Mouse (Mus musculus) induced T-regulatory cell, adult 2 months (primary cell): Measurements from ENCODE around the gene Lrrc49.

Experiments
- DNase-seq: peaks from one replicate; pipeline ENCODE4 v3.0.0-alpha.2; 2012; ENCODE audit warnings: low read depth

Lrrc49 gene

GRCm38 (mm10) chr9:60595406-60595805 is 92.6 kb downstream of the Lrrc49 start:
- DNase-seq: no peak

- no peak for DNase-seq
Measured at GRCm38 (mm10) chr9:60592974-60593373, 95.0 kb downstream of the Lrrc49 start.

DNA sequence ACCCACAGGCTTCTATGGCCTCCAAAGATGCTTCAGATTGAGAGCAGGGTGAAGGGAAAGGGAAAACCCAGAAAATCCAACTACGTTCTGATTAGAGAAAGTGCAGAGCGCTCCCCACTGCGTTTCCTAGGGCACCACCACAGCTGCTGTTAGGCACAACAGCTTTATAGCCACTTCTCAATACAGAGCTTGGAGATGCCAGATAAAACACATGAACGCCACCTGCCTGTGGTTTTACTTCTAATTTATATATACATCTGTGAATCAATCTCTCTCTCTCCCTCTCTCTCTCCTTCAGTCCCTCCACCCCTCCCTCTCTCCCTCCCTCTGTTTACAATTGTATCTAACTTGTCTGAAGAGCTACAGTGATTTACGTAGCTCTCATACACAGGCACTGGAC is 95.6 kb downstream of the Lrrc49 start:
- DNase-seq: no peak

DNA sequence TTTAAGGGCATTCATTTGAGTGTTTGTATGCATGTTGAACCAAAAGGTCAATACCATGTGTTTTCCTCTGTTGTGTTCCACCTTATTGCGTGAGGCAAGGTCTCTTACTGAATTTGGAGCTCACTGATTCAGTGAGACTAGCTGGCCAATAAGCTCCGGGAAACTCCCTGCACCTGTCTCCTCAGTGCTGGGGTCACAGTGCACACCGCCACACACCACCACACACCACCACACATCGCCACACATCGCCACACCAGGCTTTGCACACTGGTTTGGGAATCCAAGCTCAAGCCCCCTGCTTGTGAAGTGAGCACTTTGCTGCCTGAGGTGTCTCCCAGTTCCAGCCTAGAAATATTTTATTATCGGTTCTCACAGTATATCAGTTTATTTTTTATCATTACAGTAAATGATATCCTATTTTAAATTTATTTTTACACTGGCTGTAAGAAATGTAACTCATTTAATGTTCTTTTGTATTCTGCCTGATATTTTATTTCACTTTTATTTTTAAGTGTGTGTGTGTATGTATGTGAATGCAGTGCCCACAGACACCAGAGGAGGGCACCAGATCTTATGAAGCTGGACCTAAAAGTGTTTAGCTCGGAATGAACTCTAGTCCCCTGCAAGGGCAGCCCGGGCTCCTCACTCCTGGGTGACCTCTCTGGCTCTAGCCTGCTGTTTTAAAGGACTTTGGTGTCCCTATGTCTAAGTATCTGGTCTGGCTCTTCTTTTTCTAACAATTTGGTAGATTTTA is 96.9 kb downstream of the Lrrc49 start:
- no peak for DNase-seq

GRCm38 (mm10) chr9:60588914-60589313 is 99.0 kb downstream of the Lrrc49 start:
- no peak for DNase-seq

- no peak for DNase-seq
Measured at GRCm38 (mm10) chr9:60586920-60587319, 101.0 kb downstream of the Lrrc49 start.

GRCm38 (mm10) chr9:60585206-60585605 is 102.8 kb downstream of the Lrrc49 start:
- no peak for DNase-seq

DNA sequence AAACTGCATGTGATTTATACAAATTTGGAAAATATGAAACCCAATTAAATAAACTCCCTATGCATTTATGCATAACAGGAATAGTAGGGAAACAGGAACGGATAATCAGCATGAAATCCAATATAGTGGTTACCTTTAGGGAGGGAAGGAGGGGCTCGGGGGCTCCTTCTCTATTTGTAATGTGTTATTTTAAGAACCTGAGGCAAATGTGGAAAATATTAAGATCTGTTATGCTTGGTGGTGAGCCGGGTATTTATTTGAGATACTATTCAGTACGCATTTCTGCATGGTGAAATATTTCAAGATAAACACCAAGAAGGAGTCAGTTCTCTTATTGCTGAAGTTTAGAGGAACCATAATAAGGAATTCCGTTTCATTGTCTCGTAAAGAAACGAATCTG is 105.4 kb downstream of the Lrrc49 start:
- DNase-seq: no peak

GRCm38 (mm10) chr9:60573011-60573410 is 114.9 kb downstream of the Lrrc49 start:
- no peak for DNase-seq

- DNase-seq: no peak
Measured at GRCm38 (mm10) chr9:60571725-60572124, 116.2 kb downstream of the Lrrc49 start.

GRCm38 (mm10) chr9:60571041-60571440 is 116.9 kb downstream of the Lrrc49 start:
- no peak for DNase-seq

- no peak for DNase-seq
Measured at GRCm38 (mm10) chr9:60569366-60569765, 118.6 kb downstream of the Lrrc49 start.

DNA sequence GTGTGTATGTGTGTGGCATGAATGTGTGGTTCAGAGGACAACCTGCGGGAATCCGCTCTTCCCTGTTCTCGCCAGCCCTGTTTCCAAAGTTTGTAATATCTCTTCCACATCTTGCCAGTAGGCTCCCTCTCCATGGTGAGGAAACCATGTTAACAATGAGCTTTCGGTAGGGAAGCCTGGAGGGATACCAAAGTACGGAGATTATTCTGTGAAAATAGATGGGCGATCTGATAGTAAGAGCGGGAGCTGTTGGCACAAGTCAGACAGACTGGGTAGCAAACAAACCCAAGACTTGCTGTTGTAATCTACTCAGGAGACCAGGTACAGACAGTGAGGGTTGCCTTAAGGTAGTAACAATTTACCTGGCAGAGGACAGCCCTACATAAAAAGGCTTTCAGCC is 124.1 kb downstream of the Lrrc49 start:
- no peak for DNase-seq

- peak; percentile 15 for DNase-seq
Measured at GRCm38 (mm10) chr9:60562443-60563371, 125.3 kb downstream of the Lrrc49 start.

- DNase-seq: no peak
Measured at GRCm38 (mm10) chr9:60561641-60562289, 126.2 kb downstream of the Lrrc49 start.

DNA sequence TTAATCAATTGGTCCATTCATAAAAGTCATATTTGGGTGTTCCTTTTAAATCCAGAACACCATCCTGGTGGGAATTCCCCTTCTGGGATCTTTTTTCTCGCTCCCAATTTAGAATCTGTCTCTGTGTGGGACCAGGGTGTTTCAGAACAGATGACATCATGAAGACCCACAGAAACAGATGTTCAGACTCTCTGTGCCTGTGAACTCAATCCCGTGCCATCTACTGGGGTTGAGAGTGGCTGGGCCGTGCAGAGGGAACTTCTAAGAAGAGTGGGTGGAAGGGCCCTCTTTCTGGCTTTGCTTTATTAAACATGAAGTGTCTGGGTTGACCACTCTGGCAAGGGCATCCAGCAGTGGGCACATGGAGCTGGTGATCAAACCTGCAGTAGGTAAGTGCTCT is 129.5 kb downstream of the Lrrc49 start:
- DNase-seq: no peak

DNA sequence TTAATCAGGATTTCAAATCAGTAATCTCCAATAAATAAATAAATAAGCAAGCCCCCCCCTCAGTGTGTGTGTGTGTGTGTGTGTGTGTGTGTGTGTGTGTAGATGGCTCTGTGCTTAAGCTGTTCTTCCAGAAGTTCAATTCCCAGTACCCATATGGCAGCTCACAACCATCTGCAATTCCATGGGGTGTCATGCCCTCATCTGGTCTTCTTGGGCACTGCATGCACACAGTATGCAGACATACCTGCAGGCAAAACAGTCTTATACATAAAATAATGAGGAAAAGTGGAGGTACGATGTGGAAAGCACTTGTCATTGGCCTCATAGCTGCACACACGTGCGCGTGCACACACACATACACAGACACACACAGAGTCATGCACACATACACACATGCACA is 136.7 kb downstream of the Lrrc49 start:
- DNase-seq: no peak

DNA sequence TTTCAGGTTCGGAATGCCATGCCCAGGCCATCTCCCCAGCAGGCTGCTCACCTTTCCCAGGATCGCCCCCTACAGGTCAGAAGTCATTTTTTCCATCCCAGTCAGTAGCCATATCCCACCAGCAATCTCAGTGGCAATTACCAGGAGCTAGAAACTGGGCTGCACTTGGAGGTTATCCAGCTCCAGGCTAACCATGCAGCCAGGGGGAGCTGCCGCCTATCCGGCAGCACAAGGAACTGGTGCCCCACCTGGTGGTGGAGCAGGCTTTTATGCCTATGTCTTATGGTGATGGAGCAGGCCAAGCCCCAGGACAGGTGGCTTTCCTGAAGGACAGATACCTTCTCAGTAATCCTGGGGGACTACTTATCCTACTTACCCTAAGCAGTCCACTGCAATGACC is 139.8 kb downstream of the Lrrc49 start:
- DNase-seq: no peak

- DNase-seq: no peak
Measured at GRCm38 (mm10) chr9:60546169-60546568, 141.8 kb downstream of the Lrrc49 start.

GRCm38 (mm10) chr9:60545361-60546096 is 142.4 kb downstream of the Lrrc49 start:
- DNase-seq: no peak

GRCm38 (mm10) chr9:60543422-60544015 is 144.4 kb downstream of the Lrrc49 start:
- DNase-seq: no peak

GRCm38 (mm10) chr9:60530310-60530709 is 157.6 kb downstream of the Lrrc49 start:
- no peak for DNase-seq
